Mouse (Mus musculus): ENCODE measurements at regions not wholly inside any gene's neighbourhood (a gene's known extent, or its start where the extent isn't known, plus 50 kb on each side); places are given as distances from the start of the nearest gene placed in this dataset.

GRCm38 (mm10) chr16:29954700-29955099 is 109.5 kb upstream of the Hes1 start:
- no peak for TF ChIP-seq POLR2A (IDR thresholded peaks at IDR 0.05; ENCODE audit: borderline replicate concordance, insufficient read depth, low read length)
- no peak for TF ChIP-seq CTCF (IDR thresholded peaks at IDR 0.05; ENCODE audit: borderline replicate concordance, insufficient read depth, low read depth, low read length)

Measured in cerebellum, adult 2 months (tissue).